Mouse (Mus musculus) limb, embryonic 14.5 days (tissue): Measurements from ENCODE around the gene Triobp. TPM values are rescaled to one million over a fixed set of nuclear protein-coding genes. Genes with fewer than 3 reads are reported as not detected.
A peak's percentile ranks its signal among the peaks of the same experiment; 100 is the strongest.

Source experiments
- ATAC-seq: fragments of 200-750 bp; cut with Nextera tagmentation; 2 replicates; pipeline ENCODE4 v1.8.0; 2017; ENCODE audit warnings: low read depth, moderate number of reproducible peaks, moderate TSS enrichment; ENCODE audit not compliant: low FRiP score
- DNase-seq: peaks from one replicate; pipeline ENCODE4 v3.0.0-alpha.2; 2015; ENCODE audit warnings: low spot score
- H3K27ac ChIP-seq: fragments of 300-500 bp; sonication (generic); replicated peaks from 2 replicates; pipeline ENCODE4 v1.5.1; 2014; ENCODE audit warnings: low read depth, mild to moderate bottlenecking, low read length, moderate library complexity, mixed read lengths
- H3K27me3 ChIP-seq: fragments of 300-500 bp; sonication (generic); 2 replicates; pipeline ENCODE4 v1.6.1; 2014; ENCODE audit warnings: low read length, mixed read lengths; ENCODE audit not compliant: control insufficient read depth, insufficient read depth
- H3K36me3 ChIP-seq: fragments of 300-500 bp; sonication (generic); 2 replicates; pipeline ENCODE4 v1.6.1; 2014; ENCODE audit warnings: mild to moderate bottlenecking, low read length, moderate library complexity, mixed read lengths; ENCODE audit not compliant: control insufficient read depth, insufficient read depth
- H3K4me1 ChIP-seq: fragments of 300-500 bp; sonication (generic); 2 replicates; pipeline ENCODE4 v1.6.1; 2014; ENCODE audit warnings: antibody characterized with exemption, low read length, mixed read lengths; ENCODE audit not compliant: control insufficient read depth, insufficient read depth
- H3K4me2 ChIP-seq: fragments of 300-500 bp; sonication (generic); replicated peaks from 2 replicates; pipeline ENCODE4 v1.6.1; 2014; ENCODE audit warnings: low read depth, mild to moderate bottlenecking, low read length, moderate library complexity; ENCODE audit not compliant: severe bottlenecking
- H3K4me3 ChIP-seq: fragments of 300-500 bp; sonication (generic); replicated peaks from 2 replicates; pipeline ENCODE4 v1.5.1; 2014; ENCODE audit warnings: low read length
- H3K9ac ChIP-seq: fragments of 300-500 bp; sonication (generic); 2 replicates; pipeline ENCODE4 v1.6.1; 2014; ENCODE audit warnings: mild to moderate bottlenecking, low read depth, low read length, moderate library complexity; ENCODE audit not compliant: severe bottlenecking
- H3K9me3 ChIP-seq: fragments of 300-500 bp; sonication (generic); 2 replicates; pipeline ENCODE4 v1.6.1; 2016; ENCODE audit warnings: low read length; ENCODE audit not compliant: control insufficient read depth
- POLR2A ChIP-seq: fragments of 200-500 bp; IDR thresholded peaks from 2 replicates; pipeline ENCODE4 v1.8.0; 2012; ENCODE audit warnings: inconsistent platforms, mild to moderate bottlenecking, moderate library complexity, borderline replicate concordance; ENCODE audit not compliant: insufficient read depth, insufficient read length; ENCODE audit errors: extremely low read depth
- WGBS: fragments of 180-500 bp; shearing (Covaris S2); extraction: QIAGEN DNeasy Blood & Tissue Kit; methylation state at CpG from one replicate; pipeline ENCODE4 v1.1.7; 2014; 5-methylcytosine and 5-hydroxymethylcytosine counted together
- polyA plus RNA-seq, 2 experiments: library from polyadenylated mRNA; depleted of rRNA in 1 of 2; stranded (reverse) in 1 of 2; unstranded in 1 of 2; fragments of >200 nt; fragmentation: Nextera tagmentation in 1 of 2; extraction: Ambion mirVana in 1 of 2; gene quantifications; 2 replicates each; pipeline versions ENCODE4 v1.2.1 to v1.2.3; 2012 to 2014

Gene Triobp
- polyA plus RNA-seq, 2 experiments, result 44.7 to 64.4 TPM

GRCm38 (mm10) chr15:78948152-78948725 lies 715 bp downstream of the Triobp start:
- no peak for DNase-seq
- ATAC-seq, result no peak
- 0 out of 2 replicates have a peak overlapping the region, but pooled peaks have one; percentile 48 for H3K27ac ChIP-seq
- H3K9ac ChIP-seq, result peak overlapping the region; percentile 51
- no peaks in the 10 kb centered on the region for H3K9me3 ChIP-seq
- no peaks in the 10 kb centered on the region for H3K27me3 ChIP-seq
- H3K4me1 ChIP-seq, result peaks cover 16% of the 10 kb centered on the region
- peak overlapping the region; percentile 77 for H3K4me2 ChIP-seq
- no peak for TF ChIP-seq POLR2A
- H3K4me3 ChIP-seq, result peak overlapping the region; percentile 50
- peaks cover 6% of the 10 kb centered on the region; the same call in 1 of the 2 replicates for H3K36me3 ChIP-seq
- 2% methylated on average over 11 of the region's 11 CpGs for WGBS

- DNase-seq (no peak), ATAC-seq (no peak)
- H3K4me2 ChIP-seq, result no peak overlapping the region
- TF ChIP-seq POLR2A, result no peak
- no peak overlapping the region for H3K9ac ChIP-seq
- peaks cover 6% of the 10 kb centered on the region; the same call in 1 of the 2 replicates for H3K36me3 ChIP-seq
- H3K4me3 ChIP-seq, result no peak overlapping the region
- H3K4me1 ChIP-seq, result peaks cover 16% of the 10 kb centered on the region
- H3K27ac ChIP-seq, result no peak overlapping the region
- no peaks in the 10 kb centered on the region for H3K27me3 ChIP-seq
- H3K9me3 ChIP-seq, result no peaks in the 10 kb centered on the region
- WGBS, result 96% methylated on average over 3 of the region's 3 CpGs
Observed at GRCm38 (mm10) chr15:78948883-78949282, 1.4 kb downstream of the Triobp start.

DNA sequence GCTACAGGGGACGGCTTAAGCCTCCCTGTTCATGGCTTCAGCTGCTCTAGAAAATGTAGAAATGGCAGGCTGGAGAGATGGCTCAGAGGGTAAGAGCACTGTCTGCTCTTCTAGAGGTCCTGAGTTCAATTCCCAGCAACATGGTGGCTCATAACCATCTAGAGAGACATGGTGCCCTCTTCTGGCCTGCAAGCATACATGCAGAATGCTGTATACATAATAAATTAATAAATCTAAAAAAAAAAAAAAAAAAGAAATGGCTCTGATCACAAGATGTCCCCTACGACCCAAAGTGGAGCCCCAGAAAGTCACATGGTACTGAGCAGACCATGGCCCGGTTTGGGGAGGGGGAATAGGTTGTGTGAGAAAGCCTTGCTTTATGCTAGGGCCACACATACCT lies 8.1 kb downstream of the Triobp start:
- Histone ChIP-seq H3K4me1 (peaks cover 9% of the 10 kb centered on the region), H3K36me3 (peaks cover 10% of the 10 kb centered on the region), H3K27me3 (no peaks in the 10 kb centered on the region), H3K9ac (no peak overlapping the region), H3K27ac (no peak overlapping the region), H3K4me2 (no peak overlapping the region), H3K9me3 (no peaks in the 10 kb centered on the region), H3K4me3 (no peak overlapping the region)
- ATAC-seq, result no peak
- DNase-seq, result no peak
- WGBS, result 72% methylated on average over 3 of the region's 3 CpGs
- TF ChIP-seq POLR2A, result no peak

DNA sequence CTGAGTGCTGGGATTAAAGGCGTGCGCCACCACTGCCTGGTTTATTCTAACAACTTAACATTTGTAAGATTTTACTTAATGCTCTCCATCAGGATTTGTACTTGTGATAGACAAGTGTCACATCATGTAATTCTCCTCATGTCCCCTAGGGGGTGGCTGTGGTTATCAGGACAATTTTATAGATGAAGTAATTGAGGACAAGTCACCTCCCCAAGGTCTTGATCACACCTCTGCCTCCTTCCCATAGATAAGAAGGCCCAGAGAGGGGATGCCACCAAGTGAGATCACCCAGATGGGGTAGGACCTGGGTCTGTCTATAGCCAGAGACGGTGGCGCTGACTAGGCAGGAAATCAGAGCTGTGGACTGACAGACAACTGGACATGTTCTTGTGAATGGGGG lies 8.8 kb downstream of the Triobp start:
- no peak for TF ChIP-seq POLR2A
- H3K36me3 ChIP-seq, result peaks cover 15% of the 10 kb centered on the region
- no peak overlapping the region for H3K4me3 ChIP-seq
- H3K4me1 ChIP-seq, result peaks cover 9% of the 10 kb centered on the region
- no peaks in the 10 kb centered on the region for H3K27me3 ChIP-seq
- no peak overlapping the region for H3K27ac ChIP-seq
- DNase-seq, result peak; percentile 20
- 73% methylated on average over 4 of the region's 4 CpGs for WGBS
- no peak overlapping the region for H3K9ac ChIP-seq
- no peaks in the 10 kb centered on the region for H3K9me3 ChIP-seq
- ATAC-seq, result no peak
- no peak overlapping the region for H3K4me2 ChIP-seq

DNA sequence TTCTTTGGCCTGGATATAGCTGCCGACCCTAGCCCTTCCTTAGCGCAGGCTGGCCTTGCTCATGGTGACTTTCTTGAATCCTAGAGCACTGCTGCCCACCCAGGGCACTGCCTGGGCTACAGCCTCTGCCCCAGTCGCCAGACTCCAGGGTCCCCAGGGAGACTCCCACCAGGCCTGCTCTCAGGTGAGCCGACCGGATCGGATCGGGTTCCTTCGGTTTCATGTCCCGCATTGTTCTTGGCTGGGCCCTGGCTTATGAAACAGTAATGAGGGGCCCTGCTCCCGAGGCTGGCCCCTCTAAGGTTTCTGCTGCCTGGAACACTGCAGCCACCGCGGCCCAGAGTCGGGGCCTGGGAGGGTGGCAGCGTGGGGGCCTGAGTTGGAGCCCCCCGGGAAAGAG lies 9.5 kb downstream of the Triobp start:
- H3K36me3 ChIP-seq, result peaks cover 16% of the 10 kb centered on the region
- 48% methylated on average over 15 of the region's 15 CpGs for WGBS
- DNase-seq (no peak), ATAC-seq (no peak)
- H3K4me3 ChIP-seq, result no peak overlapping the region
- H3K9ac ChIP-seq, result peak overlapping the region; percentile 43
- peak overlapping the region; percentile 29; the same call in 1 of the 2 replicates for H3K4me2 ChIP-seq
- H3K27me3 ChIP-seq, result no peaks in the 10 kb centered on the region
- peaks cover 9% of the 10 kb centered on the region for H3K4me1 ChIP-seq
- H3K9me3 ChIP-seq, result no peaks in the 10 kb centered on the region
- TF ChIP-seq POLR2A, result no peak
- no peak overlapping the region for H3K27ac ChIP-seq

DNA sequence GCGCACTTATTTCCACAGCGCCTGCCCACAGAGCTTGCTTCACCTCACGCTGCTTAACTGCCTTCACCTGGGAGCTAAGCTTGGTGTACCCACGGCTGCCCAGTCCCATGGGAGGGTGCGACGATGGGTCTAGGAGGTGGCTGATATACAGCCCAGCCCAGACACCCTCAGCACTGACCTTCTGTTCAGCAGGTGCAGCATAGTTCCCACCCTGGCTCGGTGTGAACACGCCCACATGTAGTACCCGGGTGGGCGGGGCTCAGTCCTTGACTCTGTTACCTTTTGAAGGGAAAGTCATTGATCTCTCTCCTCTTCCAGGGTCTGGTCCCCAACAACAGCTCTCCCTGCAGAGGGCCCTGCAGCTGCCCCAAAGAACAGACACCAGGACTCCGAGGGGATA lies 12.0 kb downstream of the Triobp start:
- DNase-seq (no peak), ATAC-seq (no peak)
- Histone ChIP-seq H3K4me1 (peaks cover 9% of the 10 kb centered on the region), H3K9ac (no peak overlapping the region), H3K27me3 (no peaks in the 10 kb centered on the region), H3K4me3 (no peak overlapping the region), H3K36me3 (peaks cover 11% of the 10 kb centered on the region), H3K27ac (no peak overlapping the region), H3K9me3 (no peaks in the 10 kb centered on the region), H3K4me2 (no peak overlapping the region)
- no peak for TF ChIP-seq POLR2A
- WGBS, result 85% methylated on average over 11 of the region's 11 CpGs
